Mouse (Mus musculus) liver, adult 2 months (tissue): ENCODE measurements at regions not wholly inside any gene's neighbourhood (a gene's known extent, or its start where the extent isn't known, plus 50 kb on each side); places are given as distances from the start of the nearest gene placed in this dataset.

Source experiments
- DNase-seq: peaks from one replicate; pipeline ENCODE4 v3.0.0-alpha.2; 2011; ENCODE audit warnings: low read depth, low spot score; ENCODE audit errors: extremely low read depth
- H3K27ac ChIP-seq: fragments of 200-500 bp; replicated peaks from 2 replicates; pipeline ENCODE4 v1.5.1; 2012; ENCODE audit warnings: low read depth, mild to moderate bottlenecking, control low read depth, inconsistent platforms, low read length; ENCODE audit not compliant: insufficient read depth
- H3K27me3 ChIP-seq: fragments of 200-500 bp; 2 replicates; pipeline ENCODE4 v1.6.1; 2012; ENCODE audit warnings: mild to moderate bottlenecking, moderate library complexity, low read length, inconsistent platforms; ENCODE audit not compliant: control insufficient read depth, insufficient read depth
- H3K36me3 ChIP-seq: fragments of 200-500 bp; 2 replicates; pipeline ENCODE4 v1.6.1; 2012; ENCODE audit warnings: low read length, inconsistent platforms; ENCODE audit not compliant: control insufficient read depth, insufficient read depth
- H3K4me1 ChIP-seq: fragments of 200-500 bp; 2 replicates; pipeline ENCODE4 v1.6.1; 2011; ENCODE audit warnings: low read length; ENCODE audit not compliant: control insufficient read depth, insufficient read depth
- H3K4me3 ChIP-seq: fragments of 200-500 bp; 2 replicates; pipeline ENCODE4 v1.5.1; 2011; ENCODE audit warnings: low read depth, mild to moderate bottlenecking, control low read depth, low read length, moderate library complexity; ENCODE audit not compliant: insufficient read depth
- H3K79me2 ChIP-seq: fragments of 200-500 bp; 2 replicates; pipeline ENCODE4 v1.6.1; 2012; ENCODE audit warnings: inconsistent platforms, mild to moderate bottlenecking, low read length, moderate library complexity; ENCODE audit not compliant: control insufficient read depth, insufficient read depth
- H3K9ac ChIP-seq: fragments of 200-500 bp; 2 replicates; pipeline ENCODE4 v1.6.1; 2012; ENCODE audit warnings: low read depth, mild to moderate bottlenecking, control low read depth, inconsistent platforms, low read length
- CTCF ChIP-seq: fragments of 200-500 bp; IDR thresholded peaks from 2 replicates; pipeline ENCODE4 v1.5.1; 2011; ENCODE audit warnings: low read depth, low read length, control low read depth
- POLR2A ChIP-seq: fragments of 200-500 bp; IDR thresholded peaks from 2 replicates; pipeline ENCODE4 v1.6.1; 2011; ENCODE audit warnings: low read length, control low read depth; ENCODE audit not compliant: insufficient read depth; ENCODE audit errors: extremely low read depth
- WGBS: fragments of 180-500 bp; shearing (Covaris S2); methylation state at CpG from one replicate; pipeline ENCODE4 v1.1.7; 2018; 5-methylcytosine and 5-hydroxymethylcytosine counted together

GRCm38 (mm10) chr12:33553731-33554130 is 124.3 kb downstream of the Twistnb start:
- TF ChIP-seq CTCF (no peak), POLR2A (no peak)

GRCm38 (mm10) chr12:33561141-33561540 is 131.7 kb downstream of the Twistnb start:
- no peak overlapping the region for H3K9ac ChIP-seq
- WGBS: 64% methylated on average over 7 of the region's 7 CpGs
- H3K27me3 ChIP-seq: no peaks in the 10 kb centered on the region
- no peak overlapping the region for H3K27ac ChIP-seq
- no peaks in the 10 kb centered on the region for H3K79me2 ChIP-seq
- no peak for TF ChIP-seq POLR2A
- TF ChIP-seq CTCF: no peak
- H3K36me3 ChIP-seq: no peaks in the 10 kb centered on the region
- DNase-seq: no peak
- no peaks in the 10 kb centered on the region for H3K4me1 ChIP-seq
- no peak overlapping the region for H3K4me3 ChIP-seq

More at GRCm38 (mm10) chr12:33553731-33554130, 124.3 kb downstream of the Twistnb start:
- no peak for DNase-seq
- Histone ChIP-seq H3K79me2 (no peaks in the 10 kb centered on the region), H3K36me3 (no peaks in the 10 kb centered on the region), H3K9ac (no peak overlapping the region), H3K4me3 (no peak overlapping the region), H3K27me3 (no peaks in the 10 kb centered on the region), H3K27ac (no peak overlapping the region), H3K4me1 (no peaks in the 10 kb centered on the region)
- 52% methylated on average over 4 of the region's 4 CpGs for whole genome bisulfite sequencing

GRCm38 (mm10) chr12:33577877-33578428 is 148.5 kb downstream of the Twistnb start:
- DNase-seq: no peak
- Histone ChIP-seq H3K4me3 (no peak overlapping the region), H3K27me3 (no peaks in the 10 kb centered on the region), H3K79me2 (no peaks in the 10 kb centered on the region), H3K9ac (no peak overlapping the region), H3K4me1 (no peaks in the 10 kb centered on the region), H3K36me3 (no peaks in the 10 kb centered on the region), H3K27ac (no peak overlapping the region)
- WGBS: 58% methylated on average over 6 of the region's 6 CpGs
- no peak for TF ChIP-seq CTCF
- no peak for TF ChIP-seq POLR2A

- H3K4me3 ChIP-seq: no peak overlapping the region
- no peaks in the 10 kb centered on the region for H3K4me1 ChIP-seq
- no peak overlapping the region for H3K9ac ChIP-seq
- no peak for DNase-seq
- no peaks in the 10 kb centered on the region for H3K79me2 ChIP-seq
- H3K36me3 ChIP-seq: no peaks in the 10 kb centered on the region
- H3K27ac ChIP-seq: no peak overlapping the region
- TF ChIP-seq POLR2A (no peak), CTCF (no peak)
- H3K27me3 ChIP-seq: no peaks in the 10 kb centered on the region
- 74% methylated on average over 2 of the region's 2 CpGs for WGBS
Measured at GRCm38 (mm10) chr12:33580809-33581208, 151.4 kb downstream of the Twistnb start.

GRCm38 (mm10) chr12:33591031-33591430 is 161.6 kb downstream of the Twistnb start:
- DNase-seq: no peak
- Histone ChIP-seq H3K4me3 (no peak overlapping the region), H3K36me3 (no peaks in the 10 kb centered on the region), H3K9ac (no peak overlapping the region), H3K27me3 (no peaks in the 10 kb centered on the region), H3K79me2 (no peaks in the 10 kb centered on the region), H3K27ac (no peak overlapping the region), H3K4me1 (no peaks in the 10 kb centered on the region)
- TF ChIP-seq CTCF (no peak), POLR2A (no peak)
- 88% methylated on average over 5 of the region's 5 CpGs for WGBS

GRCm38 (mm10) chr12:33592431-33592911 is 163.0 kb downstream of the Twistnb start:
- Histone ChIP-seq H3K79me2 (no peaks in the 10 kb centered on the region), H3K27me3 (no peaks in the 10 kb centered on the region), H3K9ac (no peak overlapping the region), H3K27ac (no peak overlapping the region), H3K4me3 (no peak overlapping the region), H3K36me3 (no peaks in the 10 kb centered on the region), H3K4me1 (no peaks in the 10 kb centered on the region)
- DNase-seq: no peak
- no peak for TF ChIP-seq POLR2A
- 74% methylated on average over 6 of the region's 6 CpGs for WGBS
